ENCODE assay signal across 9 mouse cellular contexts in genomic region chr12:102346507-102346906, GRCm38 (mm10).
DNase-seq lines count a peak whose midpoint lies in the region; TF ChIP-seq lines count a peak whose summit lies in the region.
"Had no signal": no experiment of that assay in that cellular context is flagged by ENCODE, and none has a peak within 500 bp of the region (broad histone marks: within the 10 kb centered on the region; RNA-seq: fewer than 3 reads in every experiment).

No protein-coding gene starts in this region.

- DNase-seq in cerebellum, adult 18-20 months: peak; percentile 14 to 15
- DNase-seq in cerebellum, adult 9-11 months: no peak
- DNase-seq in left cerebral cortex, adult 11 months (ENCODE audit: low spot score): peak; percentile 35
- no peak for DNase-seq in left cerebral cortex, adult 8-10 months (ENCODE audit: low spot score in 2 of 2)
- peak; percentile 66 for DNase-seq in heart, postnatal 4 days
- DNase-seq in lung, postnatal 10 days: peak; percentile 74
- DNase-seq in thymus, adult 18-20 months: peak; percentile 16 to 23

- peaks cover 10% of the 10 kb centered on the region for H3K4me1 ChIP-seq in bone marrow, adult 2 months (ENCODE audit: control insufficient read depth, insufficient read depth, low read length)
- H3K4me1 ChIP-seq: neural tube, embryonic 12.5 days had no signal

- TF ChIP-seq POLR2A in bone marrow, adult 2 months (IDR thresholded peaks at IDR 0.05; ENCODE audit: borderline replicate concordance, control insufficient read depth, low read depth, low read length): no peak

- no peak overlapping the region for H3K4me3 ChIP-seq in bone marrow, adult 2 months (replicated peaks; ENCODE audit: control insufficient read depth, low read depth, low read length)
- H3K4me3 ChIP-seq: neural tube, embryonic 12.5 days had no signal

- WGBS in bone marrow, adult 2 months: 10% methylated on average over 1 of the region's 1 CpGs

- no peak overlapping the region for H3K27ac ChIP-seq in bone marrow, adult 2 months (ENCODE audit: control insufficient read depth, insufficient read depth, low read depth, low read length, poor library complexity)
- H3K27ac ChIP-seq: neural tube, embryonic 12.5 days had no signal

- 0 out of 2 replicates have a peak, but pooled peaks have one; percentile 11 for TF ChIP-seq CTCF in bone marrow, adult 2 months (IDR thresholded peaks at IDR 0.05; ENCODE audit: control insufficient read depth, insufficient read depth, low read length)

Comparison
In these comparisons a context has a peak if more than half of its experiments do, and no peak if none do; other contexts are left out.
1. DNase-seq: peak in cerebellum, adult 18-20 months (2 of 2), left cerebral cortex, adult 11 months (single experiment), heart, postnatal 4 days (single experiment), lung, postnatal 10 days (single experiment) and thymus, adult 18-20 months (2 of 2); none in cerebellum, adult 9-11 months (single experiment) and left cerebral cortex, adult 8-10 months (0 of 2).